Mouse (Mus musculus) erythroblast, embryonic 14.5 days (primary cell): Measurements from ENCODE around the gene Smo. TPM values are rescaled to one million over a fixed set of nuclear protein-coding genes. Genes with fewer than 3 reads are reported as not detected.

ENCODE experiments used
- H3K27me3 ChIP-seq: 2 replicates; pipeline ENCODE4 v1.6.1; 2012; ENCODE audit warnings: inconsistent platforms; ENCODE audit not compliant: control insufficient read depth
- H3K36me3 ChIP-seq: 2 replicates; pipeline ENCODE4 v1.6.1; 2012; ENCODE audit warnings: mild to moderate bottlenecking, inconsistent platforms; ENCODE audit not compliant: control insufficient read depth
- H3K4me1 ChIP-seq: 2 replicates; pipeline ENCODE4 v1.6.1; 2012; ENCODE audit warnings: inconsistent platforms; ENCODE audit not compliant: control insufficient read depth
- H3K4me3 ChIP-seq: replicated peaks from 2 replicates; pipeline ENCODE3; 2012; ENCODE audit warnings: moderate library complexity, mild to moderate bottlenecking, inconsistent platforms
- H3K9me3 ChIP-seq: 2 replicates; pipeline ENCODE4 v1.6.1; 2012; ENCODE audit warnings: low read length, inconsistent platforms, mixed read lengths; ENCODE audit not compliant: control insufficient read depth
- GATA1 ChIP-seq: IDR thresholded peaks from 2 replicates; pipeline ENCODE4 v1.6.1; 2012; ENCODE audit warnings: low read length, inconsistent platforms, mixed read lengths
- TAL1 ChIP-seq: IDR thresholded peaks from 3 replicates; pipeline ENCODE4 v1.6.1; 2012; ENCODE audit warnings: low read length, inconsistent platforms, mixed read lengths
- polyA plus RNA-seq: library from polyadenylated mRNA; stranded (reverse); fragments of >175 nt; gene quantifications from 2 replicates; pipeline ENCODE4 v1.2.3, GENCODE M21; 2012

Smo gene
- polyA plus RNA-seq, 1 experiment: 0.42 TPM

DNA sequence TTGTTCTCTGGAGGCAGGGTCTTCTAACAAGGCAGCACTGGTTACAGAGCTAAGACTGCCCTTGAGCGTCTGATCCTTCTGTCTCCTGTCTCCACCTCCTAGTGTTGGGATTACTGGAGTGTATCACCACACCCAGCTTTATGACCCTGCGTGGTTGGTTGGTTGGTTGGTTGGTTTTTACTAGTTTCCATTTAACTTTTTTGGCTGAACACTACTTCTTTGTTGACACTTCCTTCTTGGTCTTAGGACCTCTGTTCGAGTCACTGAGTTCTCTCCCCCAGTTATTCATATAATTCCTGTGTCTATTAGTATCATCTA, 41.9 kb downstream of the Smo start:
- Histone ChIP-seq H3K4me1 (peaks cover 27% of the 10 kb centered on the region), H3K9me3 (no peaks in the 10 kb centered on the region), H3K27me3 (no peaks in the 10 kb centered on the region), H3K36me3 (peaks cover 2% of the 10 kb centered on the region; the same call in 1 of the 2 replicates), H3K4me3 (no peak overlapping the region)
- TF ChIP-seq GATA1 (no peak), TAL1 (no peak)

DNA sequence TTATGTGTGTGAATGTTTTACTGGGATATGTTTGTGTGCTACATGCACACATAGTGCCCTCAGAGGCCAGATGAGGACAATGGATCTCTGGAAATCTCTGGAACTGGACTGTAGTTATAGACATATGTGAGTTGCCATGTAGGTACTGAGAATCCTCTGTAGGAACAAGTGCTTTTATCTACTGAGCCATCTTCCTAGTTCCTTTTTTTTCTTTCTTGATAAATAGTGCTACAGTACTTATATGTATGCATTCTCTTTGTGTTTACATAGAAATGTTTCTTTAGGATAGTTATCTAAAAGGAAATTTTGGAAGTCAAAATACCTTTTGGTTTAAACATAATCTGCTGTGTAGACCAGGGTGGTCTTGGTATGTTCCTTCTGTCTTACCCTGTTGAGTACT, 44.8 kb downstream of the Smo start:
- no peaks in the 10 kb centered on the region for H3K27me3 ChIP-seq
- H3K4me1 ChIP-seq: peaks cover 51% of the 10 kb centered on the region
- no peaks in the 10 kb centered on the region for H3K9me3 ChIP-seq
- TF ChIP-seq GATA1 (no peak), TAL1 (no peak)
- H3K4me3 ChIP-seq: no peak overlapping the region
- peaks cover 2% of the 10 kb centered on the region; the same call in 1 of the 2 replicates for H3K36me3 ChIP-seq

DNA sequence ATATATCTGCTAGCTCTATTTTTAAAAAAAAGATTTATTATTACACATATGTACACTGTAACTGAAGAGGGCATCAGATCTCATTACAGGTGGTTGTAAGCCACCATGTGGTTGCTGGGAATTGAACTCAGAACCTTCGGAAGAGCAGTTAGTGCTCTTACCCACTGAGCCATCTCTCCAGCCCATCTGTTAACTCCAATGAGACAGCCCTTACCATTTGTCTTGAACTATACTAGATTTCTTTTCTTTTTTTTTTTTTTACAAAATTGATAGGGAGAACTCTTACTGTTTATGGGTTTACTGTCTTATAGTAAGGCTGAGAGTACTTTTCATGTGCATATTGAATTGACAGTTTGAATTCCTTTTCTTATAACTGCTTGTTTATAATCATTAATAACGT, 45.3 kb downstream of the Smo start:
- Histone ChIP-seq H3K4me3 (no peak overlapping the region), H3K4me1 (peaks cover 52% of the 10 kb centered on the region), H3K27me3 (no peaks in the 10 kb centered on the region), H3K9me3 (no peaks in the 10 kb centered on the region), H3K36me3 (peaks cover 2% of the 10 kb centered on the region; the same call in 1 of the 2 replicates)
- TF ChIP-seq GATA1 (no peak), TAL1 (no peak)

DNA sequence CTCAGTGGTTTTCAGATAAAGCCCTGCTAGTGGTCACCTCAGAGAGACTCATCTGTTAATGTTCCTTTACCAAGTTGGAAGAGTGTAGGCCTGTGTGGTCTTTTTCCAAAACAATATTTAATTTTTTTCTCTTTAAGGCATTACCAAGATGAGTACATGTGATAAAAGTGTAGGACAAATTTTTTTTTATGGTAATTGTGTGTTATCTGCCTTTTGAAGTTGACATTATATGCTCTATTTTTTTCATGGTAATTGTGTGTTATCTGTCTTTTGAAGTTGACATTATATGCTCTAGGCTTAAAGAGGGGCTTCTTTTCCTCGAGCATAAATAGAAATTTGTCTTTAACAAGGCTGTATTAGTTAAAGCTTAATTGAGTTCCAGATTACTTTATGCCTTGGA, 46.9 kb downstream of the Smo start:
- no peak for TF ChIP-seq TAL1
- H3K4me1 ChIP-seq: peaks cover 44% of the 10 kb centered on the region
- H3K36me3 ChIP-seq: peaks cover 2% of the 10 kb centered on the region; the same call in 1 of the 2 replicates
- H3K9me3 ChIP-seq: no peaks in the 10 kb centered on the region
- H3K27me3 ChIP-seq: no peaks in the 10 kb centered on the region
- no peak overlapping the region for H3K4me3 ChIP-seq

DNA sequence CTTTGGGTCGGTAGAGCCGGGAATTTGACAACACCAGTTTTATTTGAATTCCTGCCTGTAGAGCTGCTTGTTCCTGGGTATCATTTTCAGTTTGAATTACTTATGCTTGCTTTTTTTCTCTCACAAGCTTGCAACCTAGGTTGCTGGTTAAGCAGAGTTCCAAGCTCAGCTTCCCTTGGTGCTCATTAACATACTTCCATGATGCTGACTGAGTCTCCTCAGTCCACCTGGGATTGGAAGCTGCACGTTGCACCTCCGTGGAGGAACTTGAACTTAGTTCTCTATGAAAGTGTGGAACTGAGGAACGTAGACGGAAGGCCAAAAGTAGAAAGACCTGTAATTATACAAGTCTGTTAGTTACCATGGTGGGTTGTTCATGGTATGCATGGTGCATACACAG, 48.7 kb downstream of the Smo start:
- Histone ChIP-seq H3K4me1 (peaks cover 41% of the 10 kb centered on the region), H3K36me3 (no peaks in the 10 kb centered on the region), H3K9me3 (no peaks in the 10 kb centered on the region), H3K4me3 (no peak overlapping the region), H3K27me3 (no peaks in the 10 kb centered on the region)
- TF ChIP-seq GATA1: no peak
- no peak for TF ChIP-seq TAL1

DNA sequence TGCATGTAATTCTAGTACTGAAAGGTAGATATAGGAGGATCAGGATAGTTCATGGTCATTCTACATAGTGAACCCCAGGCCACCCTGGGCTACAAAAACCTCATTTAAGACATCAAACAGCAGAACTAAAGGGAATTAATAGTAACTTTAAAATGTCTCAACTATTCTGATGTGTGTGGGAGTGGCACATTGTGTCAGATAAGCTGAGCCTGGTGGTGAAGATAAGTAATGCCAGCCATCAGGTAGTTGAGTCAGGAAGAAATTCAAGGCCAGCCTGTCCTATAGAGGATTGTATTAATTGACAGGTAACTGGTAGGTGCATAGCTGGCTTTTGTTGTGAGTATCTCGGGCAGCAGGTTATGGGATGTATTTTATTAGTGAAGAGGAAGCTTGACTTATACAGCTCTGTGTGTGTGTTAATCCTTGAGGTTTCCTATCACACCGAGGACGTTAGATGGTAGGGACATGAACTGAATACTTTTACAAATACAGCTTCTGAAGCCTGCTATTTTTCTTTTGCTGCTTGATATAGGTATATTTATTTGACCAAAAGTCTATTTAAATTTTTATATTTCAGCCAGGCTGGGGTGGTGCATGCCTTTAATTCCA, 49.2 kb downstream of the Smo start:
- Histone ChIP-seq H3K9me3 (no peaks in the 10 kb centered on the region), H3K4me3 (peak overlapping the region; percentile 3), H3K27me3 (no peaks in the 10 kb centered on the region), H3K4me1 (peaks cover 41% of the 10 kb centered on the region), H3K36me3 (no peaks in the 10 kb centered on the region)
- TF ChIP-seq GATA1 (0 out of 2 replicates have a peak, but pooled peaks have one; percentile 12), TAL1 (no peak)

DNA sequence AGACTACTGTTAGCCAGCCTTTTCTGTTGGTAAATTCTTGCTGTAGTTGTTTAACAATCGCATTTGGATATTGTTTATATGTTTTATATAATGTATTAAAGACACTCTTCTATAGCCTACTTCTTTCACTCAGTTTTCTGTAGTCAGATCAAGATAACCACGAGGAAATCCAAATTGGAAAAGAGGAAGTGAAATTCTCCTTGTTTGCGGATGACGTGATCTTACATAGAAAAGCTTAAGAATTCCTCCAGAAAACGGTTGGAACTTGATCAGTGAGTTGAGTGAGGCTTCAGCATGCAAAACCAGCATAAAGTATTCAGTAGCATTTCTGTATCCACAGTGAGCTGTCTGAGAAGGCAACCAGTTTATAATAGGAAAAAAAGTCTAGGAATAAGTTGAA, 50.5 kb downstream of the Smo start:
- no peaks in the 10 kb centered on the region for H3K9me3 ChIP-seq
- no peak for TF ChIP-seq GATA1
- no peak for TF ChIP-seq TAL1
- no peak overlapping the region for H3K4me3 ChIP-seq
- H3K27me3 ChIP-seq: no peaks in the 10 kb centered on the region
- H3K36me3 ChIP-seq: no peaks in the 10 kb centered on the region
- peaks cover 41% of the 10 kb centered on the region for H3K4me1 ChIP-seq

DNA sequence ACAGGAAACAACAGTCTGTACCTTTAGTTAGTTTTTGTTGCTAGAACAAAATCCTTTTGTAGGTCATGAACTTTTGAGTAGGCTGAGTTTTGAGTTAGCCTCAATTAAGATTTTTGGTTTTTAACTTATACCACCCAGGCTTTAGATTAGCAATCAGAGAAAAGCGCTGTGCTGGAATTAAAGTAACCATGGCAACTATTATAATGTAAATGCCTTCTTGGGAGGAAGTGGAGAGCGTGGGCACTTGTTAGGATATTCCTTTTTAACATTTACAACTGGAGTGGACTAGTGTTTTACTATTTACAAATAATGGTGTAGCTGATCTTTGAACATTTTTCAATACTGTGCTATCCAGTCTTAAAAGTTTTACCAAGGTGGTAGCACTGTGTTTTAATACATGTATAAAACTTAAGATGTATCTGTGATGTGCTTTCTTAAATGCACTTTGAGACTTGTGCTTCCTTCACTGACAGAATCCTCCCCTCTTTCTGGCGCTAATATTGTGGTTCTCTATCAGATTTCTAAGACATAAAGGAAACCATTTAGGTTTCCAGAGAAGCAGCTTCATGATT, 53.6 kb downstream of the Smo start:
- Histone ChIP-seq H3K9me3 (no peaks in the 10 kb centered on the region), H3K4me1 (peaks cover 20% of the 10 kb centered on the region), H3K4me3 (no peak overlapping the region), H3K36me3 (no peaks in the 10 kb centered on the region), H3K27me3 (no peaks in the 10 kb centered on the region)
- no peak for TF ChIP-seq TAL1

DNA sequence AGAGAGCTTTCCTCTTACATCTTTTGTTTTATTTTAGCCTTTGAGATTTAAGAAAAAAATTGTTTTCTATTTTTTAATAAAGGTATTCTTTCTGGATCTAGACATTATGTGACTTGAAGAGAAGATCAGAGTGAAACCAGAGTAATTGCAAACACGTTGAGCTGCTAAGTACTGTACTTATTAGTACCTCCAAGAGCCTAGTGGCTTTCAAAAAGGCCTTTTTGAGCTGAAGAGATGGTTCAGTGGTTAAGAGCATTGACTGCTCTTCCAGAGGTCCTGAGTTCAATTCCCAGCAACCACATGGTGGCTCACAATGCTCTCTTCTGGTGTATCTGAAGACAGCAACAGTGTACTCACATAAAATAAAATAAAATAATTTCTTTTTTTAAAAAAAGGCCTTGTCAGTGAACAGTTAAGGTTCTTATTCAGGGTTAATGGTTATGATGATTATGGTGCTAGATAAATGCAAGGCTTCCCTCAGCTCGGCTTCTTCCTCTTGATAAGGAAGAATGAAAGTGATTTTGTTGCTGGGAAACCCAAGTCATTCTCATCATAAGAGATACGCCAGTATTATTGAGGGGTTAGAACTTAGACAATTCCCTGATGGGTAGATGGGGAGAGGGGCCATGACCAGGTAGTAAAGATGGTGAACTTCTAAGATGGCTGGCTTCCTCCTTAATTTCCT, 54.9 kb downstream of the Smo start:
- H3K9me3 ChIP-seq: no peaks in the 10 kb centered on the region
- H3K4me3 ChIP-seq: no peak overlapping the region
- H3K27me3 ChIP-seq: no peaks in the 10 kb centered on the region
- no peak for TF ChIP-seq GATA1
- no peak for TF ChIP-seq TAL1
- H3K36me3 ChIP-seq: no peaks in the 10 kb centered on the region
- H3K4me1 ChIP-seq: peaks cover 8% of the 10 kb centered on the region

DNA sequence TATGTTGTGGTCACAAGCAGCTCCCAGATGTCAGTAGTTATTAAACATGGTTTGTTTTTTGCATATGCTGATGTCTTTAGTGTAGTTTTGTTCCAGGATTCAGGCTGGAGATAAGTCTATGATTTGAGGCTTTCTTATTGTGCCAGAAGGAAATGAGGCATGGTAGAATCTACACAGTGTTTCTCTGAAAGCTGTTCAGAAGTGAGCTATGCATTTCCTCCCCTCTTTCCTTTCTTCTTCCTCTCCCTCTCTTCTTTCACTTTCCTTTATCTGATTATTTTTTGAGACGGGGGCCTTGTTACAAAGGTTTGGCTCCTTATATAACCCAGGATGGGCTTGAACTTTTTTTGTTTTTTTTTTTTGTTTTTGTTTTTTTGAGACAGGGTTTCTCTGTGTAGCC, 58.2 kb downstream of the Smo start:
- H3K9me3 ChIP-seq: no peaks in the 10 kb centered on the region
- no peak for TF ChIP-seq GATA1
- TF ChIP-seq TAL1: no peak
- no peak overlapping the region for H3K4me3 ChIP-seq
- no peaks in the 10 kb centered on the region for H3K36me3 ChIP-seq
- H3K27me3 ChIP-seq: no peaks in the 10 kb centered on the region
- H3K4me1 ChIP-seq: peaks cover 14% of the 10 kb centered on the region
